Mouse (Mus musculus): Measurements from ENCODE around the gene Crhr1.

DNA sequence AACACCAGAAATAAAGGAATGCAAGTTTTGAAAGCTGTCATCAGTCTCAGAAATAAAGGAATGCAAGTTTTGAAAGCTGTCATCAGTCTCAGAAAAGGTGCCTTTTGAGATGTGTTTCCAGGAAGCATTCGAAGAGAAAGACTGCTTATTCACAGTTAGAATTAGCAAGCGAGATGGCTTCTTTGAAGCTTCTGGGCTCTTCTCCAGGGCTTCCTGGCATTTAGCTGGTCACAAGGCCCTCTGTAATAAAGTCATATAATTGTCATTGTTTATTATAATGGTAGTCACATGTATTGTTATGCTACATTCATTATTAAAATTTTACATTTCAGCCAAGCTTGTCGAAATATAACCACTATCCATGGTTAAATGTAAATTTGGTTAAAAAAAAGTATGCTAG, 85.4 kb downstream of the Crhr1 start:
- TF ChIP-seq CTCF (IDR thresholded peaks at IDR 0.05) (no peak), POLR2A (IDR thresholded peaks at IDR 0.05; ENCODE audit: insufficient read depth, low read depth, low read length) (no peak), EP300 (IDR thresholded peaks at IDR 0.05; ENCODE audit: insufficient read depth, low read depth, low read length) (no peak)
